In genomic region chr7:37336851-37337531, GRCm38 (mm10) we compare ENCODE assay signal across 8 mouse cellular contexts.
A peak's percentile ranks its signal among the peaks of the same experiment; 100 is the strongest.
DNase-seq lines count a peak whose midpoint lies in the region; ATAC-seq and TF ChIP-seq lines count a peak whose summit lies in the region.

No protein-coding gene starts in this region.

- no peak for ATAC-seq in kidney, embryonic 16.5 days (ENCODE audit: low FRiP score, low TSS enrichment)
- no peak for ATAC-seq in embryonic facial prominence, embryonic 11.5 days (replicated peaks; ENCODE audit: insufficient number of reproducible peaks, low FRiP score, low TSS enrichment, low read depth)
- no peak for ATAC-seq in heart, postnatal 0 days (ENCODE audit: insufficient read depth, low read depth)
- no peak for ATAC-seq in granulocyte monocyte progenitor cell, adult 5-6 weeks (replicated peaks; ENCODE audit: poor library complexity, severe bottlenecking)

- no peaks in the 10 kb centered on the region for H3K36me3 ChIP-seq in kidney, embryonic 16.5 days (ENCODE audit: insufficient read depth, low read length)
- H3K36me3 ChIP-seq in embryonic facial prominence, embryonic 11.5 days (replicated peaks; ENCODE audit: control insufficient read depth, insufficient read depth, low read depth, low read length) = no peaks in the 10 kb centered on the region
- no peaks in the 10 kb centered on the region for H3K36me3 ChIP-seq in heart, postnatal 0 days (replicated peaks; ENCODE audit: control insufficient read depth, insufficient read depth, low read length)

- TF ChIP-seq CTCF in heart, postnatal 0 days (IDR thresholded peaks at IDR 0.05; ENCODE audit: low read depth) = no peak
- TF ChIP-seq CTCF in olfactory bulb, adult 2 months (IDR thresholded peaks at IDR 0.05; ENCODE audit: insufficient read depth, low read depth, low read length) = no peak

- H3K4me1 ChIP-seq in kidney, embryonic 16.5 days (ENCODE audit: insufficient read depth, low read length) = peaks cover 34% of the 10 kb centered on the region
- peaks cover 6% of the 10 kb centered on the region; the same call in 1 of the 2 replicates for H3K4me1 ChIP-seq in embryonic facial prominence, embryonic 11.5 days (ENCODE audit: control insufficient read depth, insufficient read depth, low read length)
- peaks cover 3% of the 10 kb centered on the region; the same call in 1 of the 2 replicates for H3K4me1 ChIP-seq in heart, postnatal 0 days (ENCODE audit: control insufficient read depth, insufficient read depth)
- H3K4me1 ChIP-seq in olfactory bulb, adult 2 months (ENCODE audit: control insufficient read depth, insufficient read depth, low read length) = peaks cover 14% of the 10 kb centered on the region

- WGBS in kidney, embryonic 16.5 days = 6% methylated on average over 28 of the region's 28 CpGs
- 5% methylated on average over 28 of the region's 28 CpGs for WGBS in embryonic facial prominence, embryonic 11.5 days
- 5% methylated on average over 28 of the region's 28 CpGs for WGBS in heart, postnatal 0 days
- WGBS in olfactory bulb, adult 2 months = 1% methylated on average over 28 of the region's 28 CpGs

- H3K27ac ChIP-seq in kidney, embryonic 16.5 days (ENCODE audit: low read length) = no peak overlapping the region
- H3K27ac ChIP-seq in embryonic facial prominence, embryonic 11.5 days (replicated peaks; ENCODE audit: low read depth, low read length) = peak overlapping the region; percentile 11
- no peak overlapping the region for H3K27ac ChIP-seq in heart, postnatal 0 days (ENCODE audit: low read depth)
- no peak overlapping the region for H3K27ac ChIP-seq in olfactory bulb, adult 2 months (ENCODE audit: insufficient read depth, low read depth, low read length)

- peaks cover 35% of the 10 kb centered on the region for H3K27me3 ChIP-seq in kidney, embryonic 16.5 days (ENCODE audit: insufficient read depth, low read length)
- no peaks in the 10 kb centered on the region; the same call in 1 of the 2 replicates for H3K27me3 ChIP-seq in embryonic facial prominence, embryonic 11.5 days (ENCODE audit: control insufficient read depth, insufficient read depth, low read length)
- peaks cover 22% of the 10 kb centered on the region for H3K27me3 ChIP-seq in heart, postnatal 0 days (ENCODE audit: control insufficient read depth, insufficient read depth, low read length)

- TF ChIP-seq EP300 in heart, postnatal 0 days (IDR thresholded peaks at IDR 0.05; ENCODE audit: low read depth) = no peak

- DNase-seq in kidney, postnatal 10 days = no peak
- DNase-seq in embryonic facial prominence, embryonic 11.5 days (ENCODE audit: low spot score) = peak; percentile 63
- peak; percentile 23 for DNase-seq in heart, postnatal 0 days (ENCODE audit: low spot score)
- peak; percentile 83 to 88 for DNase-seq in left cerebral cortex, postnatal 36 days (ENCODE audit: low spot score in 2 of 2)
- no peak for DNase-seq in ovary, postnatal 10 days (ENCODE audit: low spot score)

- peak overlapping the region; percentile 60 for H3K9ac ChIP-seq in kidney, embryonic 16.5 days (replicated peaks; ENCODE audit: low read length)
- peak overlapping the region; percentile 46 for H3K9ac ChIP-seq in embryonic facial prominence, embryonic 11.5 days (replicated peaks; ENCODE audit: low read length)
- peak overlapping the region; percentile 37; the same call in 1 of the 2 replicates for H3K9ac ChIP-seq in heart, postnatal 0 days (replicated peaks; ENCODE audit: low read depth, low read length)

- no peaks in the 10 kb centered on the region for H3K9me3 ChIP-seq in kidney, embryonic 16.5 days (ENCODE audit: low read length)
- no peaks in the 10 kb centered on the region for H3K9me3 ChIP-seq in embryonic facial prominence, embryonic 11.5 days (replicated peaks; ENCODE audit: control insufficient read depth, low read length)
- no peaks in the 10 kb centered on the region for H3K9me3 ChIP-seq in heart, postnatal 0 days (replicated peaks; ENCODE audit: control insufficient read depth, low read length)

- no peak for TF ChIP-seq POLR2A in olfactory bulb, adult 2 months (IDR thresholded peaks at IDR 0.05; ENCODE audit: insufficient read depth, low read depth, low read length)

- H3K4me3 ChIP-seq in kidney, embryonic 16.5 days (ENCODE audit: low read length) = peak overlapping the region; percentile 51
- H3K4me3 ChIP-seq in embryonic facial prominence, embryonic 11.5 days (ENCODE audit: low read depth, low read length) = peak overlapping the region; percentile 30
- H3K4me3 ChIP-seq in heart, postnatal 0 days (ENCODE audit: low read depth, low read length) = peak overlapping the region; percentile 49
- H3K4me3 ChIP-seq in olfactory bulb, adult 2 months (ENCODE audit: insufficient read depth, low read depth, low read length) = peak overlapping the region; percentile 54

- intact Hi-C loops in left cerebral cortex, postnatal 36 days (cut with DNase I) = loop anchor here (5.0 to 10.0 kb wide), 3 partner anchors 422 to 1000 kb away; partner anchors contain the start of gene Tshz3

- peak overlapping the region; percentile 82 for H3K4me2 ChIP-seq in kidney, embryonic 16.5 days (replicated peaks; ENCODE audit: low read depth, low read length)
- peak overlapping the region; percentile 61 for H3K4me2 ChIP-seq in embryonic facial prominence, embryonic 11.5 days (ENCODE audit: low read depth, low read length)
- H3K4me2 ChIP-seq in heart, postnatal 0 days (ENCODE audit: low read depth, low read length) = peak overlapping the region; percentile 87

Comparison
In these comparisons a context has a peak if more than half of its experiments do, and no peak if none do; other contexts are left out.
1. DNase-seq: peak in embryonic facial prominence, embryonic 11.5 days (single experiment), heart, postnatal 0 days (single experiment) and left cerebral cortex, postnatal 36 days (2 of 2); none in kidney, postnatal 10 days (single experiment) and ovary, postnatal 10 days (single experiment).
2. Peak in every context shown above with its lines, with median percentiles within 50 percentile points of each other: H3K4me2 ChIP-seq, H3K4me3 ChIP-seq and H3K9ac ChIP-seq.